Mouse (Mus musculus) lung, adult 2 months (tissue): ENCODE measurements around the gene Fbxl20.

Source experiments
- CTCF ChIP-seq: fragments of 200-500 bp; IDR thresholded peaks from 2 replicates; pipeline ENCODE4 v1.5.1; 2011; ENCODE audit warnings: mild to moderate bottlenecking, low read length, control low read depth; ENCODE audit not compliant: insufficient read depth
- POLR2A ChIP-seq: fragments of 200-500 bp; IDR thresholded peaks from 2 replicates; pipeline ENCODE4 v1.6.1; 2011; ENCODE audit warnings: low read depth, mild to moderate bottlenecking, control low read depth, low read length, borderline replicate concordance; ENCODE audit errors: extremely low read depth

DNA sequence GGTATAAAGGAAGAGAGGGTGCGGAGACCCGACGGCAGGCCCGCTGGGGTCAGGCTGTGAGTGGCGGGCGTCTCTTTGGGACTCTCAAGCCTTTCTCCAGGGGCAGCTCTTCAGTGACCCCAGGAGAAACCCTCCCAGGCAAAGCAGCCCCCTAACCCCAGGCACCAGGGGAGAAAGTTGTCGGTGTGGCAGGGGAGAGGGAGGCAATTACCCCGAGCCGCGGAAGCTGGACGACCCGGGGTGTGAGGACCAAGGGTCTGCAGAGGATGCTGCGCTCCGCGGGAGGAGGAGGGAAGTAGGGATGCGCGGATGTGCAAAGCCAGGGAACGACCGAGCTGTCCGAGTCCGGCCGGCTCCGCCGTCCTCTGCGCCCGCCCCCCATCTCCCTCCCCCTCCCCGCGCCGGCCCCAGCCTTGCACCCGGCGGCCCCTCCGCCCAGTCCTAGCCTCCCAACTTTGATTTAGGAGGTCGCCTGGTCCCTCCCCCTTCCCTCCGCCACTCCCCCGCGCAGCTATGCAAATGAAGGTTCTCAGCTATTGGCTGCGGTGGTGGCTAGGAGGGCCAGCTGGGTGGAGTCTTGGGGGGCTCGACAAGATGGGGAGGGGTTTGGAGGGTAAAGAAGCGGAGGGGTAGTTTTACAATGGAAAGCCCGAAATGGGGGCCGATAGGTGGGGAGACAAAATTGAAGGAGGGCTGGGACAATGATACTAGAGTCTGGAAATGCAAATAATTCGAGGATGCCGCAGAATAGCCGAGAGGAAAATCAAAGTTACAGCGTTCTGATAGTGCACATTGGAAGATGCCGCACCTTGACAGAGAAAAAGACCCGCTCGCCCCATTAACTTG lies 97.0 kb downstream of the Fbxl20 start, which contains the start of gene Stac2:
- TF ChIP-seq CTCF (no peak), POLR2A (no peak)
